Mouse (Mus musculus): Measurements from ENCODE around the gene Thada.
A peak's percentile ranks its signal among the peaks of the same experiment; 100 is the strongest.

The Thada gene

GRCm38 (mm10) chr17:84342299-84342817 lies 123.6 kb downstream of the Thada start:
- no peak for DNase-seq (ENCODE audit: low spot score in 2 of 2)

GRCm38 (mm10) chr17:84341686-84342085 lies 124.3 kb downstream of the Thada start:
- no peak for DNase-seq (ENCODE audit: low spot score in 2 of 2)

GRCm38 (mm10) chr17:84340574-84340973 lies 125.4 kb downstream of the Thada start:
- no peak for DNase-seq (ENCODE audit: low spot score in 2 of 2)

- DNase-seq (ENCODE audit: low spot score in 2 of 2) = no peak
Measured at GRCm38 (mm10) chr17:84335996-84336395, 130.0 kb downstream of the Thada start.

GRCm38 (mm10) chr17:84335076-84335475 lies 130.9 kb downstream of the Thada start:
- DNase-seq (ENCODE audit: low spot score in 2 of 2) = no peak

- DNase-seq (ENCODE audit: low spot score in 2 of 2) = no peak
Measured at GRCm38 (mm10) chr17:84334241-84335014, 131.6 kb downstream of the Thada start.

- no peak for DNase-seq (ENCODE audit: low spot score in 2 of 2)
Measured at GRCm38 (mm10) chr17:84332940-84333339, 133.1 kb downstream of the Thada start.

GRCm38 (mm10) chr17:84330986-84331385 lies 135.0 kb downstream of the Thada start:
- no peak for DNase-seq (ENCODE audit: low spot score in 2 of 2)

GRCm38 (mm10) chr17:84330506-84330905 lies 135.5 kb downstream of the Thada start:
- no peak for DNase-seq (ENCODE audit: low spot score in 2 of 2)

GRCm38 (mm10) chr17:84329906-84330470 lies 136.0 kb downstream of the Thada start:
- DNase-seq (ENCODE audit: low spot score in 2 of 2) = no peak

- no peak for DNase-seq (ENCODE audit: low spot score in 2 of 2)
Measured at GRCm38 (mm10) chr17:84328526-84328925, 137.5 kb downstream of the Thada start.

GRCm38 (mm10) chr17:84327051-84327925 lies 138.7 kb downstream of the Thada start:
- no peak for DNase-seq (ENCODE audit: low spot score in 2 of 2)

GRCm38 (mm10) chr17:84322176-84322575 lies 143.8 kb downstream of the Thada start:
- DNase-seq (ENCODE audit: low spot score in 2 of 2) = no peak

GRCm38 (mm10) chr17:84321351-84321750 lies 144.7 kb downstream of the Thada start:
- DNase-seq (ENCODE audit: low spot score in 2 of 2) = no peak

- DNase-seq (ENCODE audit: low spot score in 2 of 2) = peak in 1 of 2 experiments; percentile 8
Measured at GRCm38 (mm10) chr17:84320576-84320975, 145.4 kb downstream of the Thada start.

- no peak for DNase-seq (ENCODE audit: low spot score in 2 of 2)
Measured at GRCm38 (mm10) chr17:84314341-84314740, 151.7 kb downstream of the Thada start.

- no peak for DNase-seq (ENCODE audit: low spot score in 2 of 2)
Measured at GRCm38 (mm10) chr17:84313494-84313893, 152.5 kb downstream of the Thada start.

- no peak for DNase-seq (ENCODE audit: low spot score in 2 of 2)
Measured at GRCm38 (mm10) chr17:84306151-84306550, 159.9 kb downstream of the Thada start.

- no peak for DNase-seq (ENCODE audit: low spot score in 2 of 2)
Measured at GRCm38 (mm10) chr17:84305074-84305473, 160.9 kb downstream of the Thada start.

GRCm38 (mm10) chr17:84304141-84304540 lies 161.9 kb downstream of the Thada start:
- no peak for DNase-seq (ENCODE audit: low spot score in 2 of 2)

GRCm38 (mm10) chr17:84297976-84298375 lies 168.0 kb downstream of the Thada start:
- DNase-seq (ENCODE audit: low spot score in 2 of 2) = no peak

GRCm38 (mm10) chr17:84293221-84293620 lies 172.8 kb downstream of the Thada start:
- DNase-seq (ENCODE audit: low spot score in 2 of 2) = no peak
